Mouse (Mus musculus) frontal cortex, postnatal 14 days (tissue): ENCODE measurements around the gene Siglecf.

ENCODE experiments used
- DNase-seq, 2 experiments: peaks; one replicate each; pipeline ENCODE4 v3.0.0; 2022; ENCODE audit warnings: low spot score in 2 of 2

Gene Siglecf

DNA sequence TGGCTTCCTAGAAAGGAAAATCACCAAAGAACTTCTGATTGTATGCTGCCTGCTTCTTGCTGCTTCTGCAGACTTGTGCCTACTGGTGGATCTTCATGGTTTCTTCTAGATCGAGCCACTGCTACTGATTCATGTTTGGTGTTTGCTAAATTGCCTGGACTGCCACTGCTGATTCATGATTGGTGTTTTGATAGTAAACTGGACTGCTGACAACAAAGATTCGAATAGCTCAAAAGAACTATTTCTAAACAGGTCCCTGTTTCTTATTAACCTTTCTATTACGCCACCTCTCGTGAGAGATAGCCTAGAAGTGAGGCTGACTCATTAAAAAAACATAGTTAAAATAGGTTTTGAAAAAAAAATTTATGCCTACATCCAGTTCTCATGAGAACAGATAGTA is 10.9 kb downstream of the Siglecf start:
- no peak for DNase-seq

DNA sequence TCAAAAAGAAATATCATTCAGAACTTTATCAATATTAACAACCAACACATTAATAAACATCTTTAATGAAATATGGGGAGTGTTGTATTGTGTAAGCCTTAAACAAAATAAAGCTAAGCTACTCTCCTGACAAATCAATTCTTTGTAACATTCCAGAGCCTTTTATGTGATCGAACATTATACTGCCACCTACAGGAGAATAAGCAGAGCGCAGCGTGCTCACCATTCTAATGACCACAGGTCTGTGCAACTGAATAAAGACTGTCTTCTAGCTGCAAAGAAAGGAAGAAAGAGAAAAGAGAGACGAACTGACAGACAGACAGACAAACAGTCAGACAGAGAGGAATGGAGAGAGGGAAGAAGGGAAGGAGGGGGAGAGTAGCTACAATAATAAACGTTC is 27.1 kb downstream of the Siglecf start:
- peak in 1 of 2 experiments; percentile 10 for DNase-seq

DNA sequence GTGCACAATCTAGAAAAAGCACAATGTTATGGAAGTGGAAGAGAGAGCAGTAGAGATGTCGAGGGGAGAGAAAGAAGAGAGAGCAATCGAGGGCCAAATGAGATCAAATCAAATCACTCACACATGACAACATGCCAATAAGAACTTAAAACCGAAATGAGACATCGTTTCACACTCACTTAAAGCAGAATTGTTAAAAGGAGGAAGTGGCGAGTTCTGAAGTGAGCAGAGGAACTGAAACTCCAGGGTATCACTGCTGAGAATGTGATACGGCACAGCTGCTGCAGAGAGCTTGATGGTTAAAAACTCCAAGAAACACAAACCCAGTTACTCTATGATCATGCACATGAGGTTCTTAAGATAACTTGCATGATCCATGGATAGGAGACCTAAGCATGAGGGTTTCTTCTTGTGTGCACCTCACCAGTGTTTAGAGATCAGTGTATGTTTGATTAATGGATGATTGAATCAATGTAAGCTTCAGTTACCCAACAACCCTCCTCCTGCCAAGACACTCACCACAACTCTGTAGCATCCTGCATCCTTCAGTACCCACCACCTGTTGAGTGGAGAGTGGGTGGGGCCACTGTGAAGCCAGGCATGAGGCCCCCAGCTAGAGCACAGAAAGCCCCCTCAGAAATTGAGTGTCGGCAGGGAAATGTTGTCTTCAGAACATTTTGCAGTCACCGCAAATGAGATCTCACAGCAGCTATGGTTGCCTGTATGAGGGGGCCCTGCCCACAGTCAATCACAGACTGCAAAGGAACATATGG is 41.4 kb downstream of the Siglecf start:
- DNase-seq = no peak

DNA sequence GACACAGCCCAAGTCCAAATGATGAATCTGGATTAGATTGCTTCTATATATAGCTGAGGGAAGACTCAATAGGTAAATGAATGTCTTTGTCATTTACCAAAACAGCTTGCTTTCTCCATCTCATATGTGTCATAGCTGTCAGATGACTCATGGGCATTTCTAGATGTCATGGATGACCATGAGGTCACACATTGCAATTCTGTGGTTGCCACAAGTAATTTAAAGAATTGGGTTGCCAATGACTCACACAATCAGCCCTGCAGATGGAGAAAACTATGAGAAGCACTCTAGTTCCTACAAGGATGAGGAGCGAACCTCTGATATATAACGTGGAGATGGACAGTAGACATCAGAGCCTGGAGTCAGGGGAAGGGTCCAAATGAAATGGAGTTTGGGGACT is 48.4 kb downstream of the Siglecf start:
- DNase-seq = no peak

DNA sequence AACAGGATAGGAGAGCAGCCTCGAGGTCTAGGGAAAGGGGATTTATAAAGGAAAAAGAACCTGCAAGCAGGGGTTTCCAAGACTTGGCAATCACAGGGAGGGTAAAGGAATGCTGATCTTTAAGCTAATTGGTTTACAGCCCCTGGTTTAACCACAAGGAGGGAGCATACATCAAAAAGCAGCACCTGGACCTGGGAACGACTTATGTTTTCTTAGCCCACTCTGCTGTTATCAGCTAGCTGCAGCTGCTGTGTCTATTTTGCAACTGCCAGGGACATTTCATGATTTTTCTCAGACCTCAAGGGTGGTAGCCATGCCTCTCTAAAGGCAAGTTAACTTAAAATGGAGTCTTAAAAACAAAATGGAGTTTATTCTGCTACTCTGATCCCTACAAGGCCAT is 51.6 kb downstream of the Siglecf start:
- DNase-seq = no peak

DNA sequence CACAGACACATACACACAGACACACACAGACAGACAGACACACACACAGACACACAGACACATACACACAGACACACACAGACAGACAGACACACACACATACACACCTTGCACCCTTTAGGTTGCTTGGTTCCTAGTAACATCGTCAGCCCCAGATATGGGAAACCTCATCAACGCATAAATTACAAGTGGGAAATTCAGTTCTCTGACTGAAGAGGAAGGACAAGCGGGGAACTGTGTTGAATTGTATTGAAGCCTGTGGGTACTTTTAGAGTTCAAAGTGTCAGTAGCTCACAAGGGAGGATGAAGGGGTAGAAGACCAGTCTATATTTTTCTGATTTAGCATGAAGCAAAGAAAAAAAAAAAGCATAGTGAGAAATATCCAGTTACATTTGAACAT is 56.4 kb downstream of the Siglecf start:
- no peak for DNase-seq

DNA sequence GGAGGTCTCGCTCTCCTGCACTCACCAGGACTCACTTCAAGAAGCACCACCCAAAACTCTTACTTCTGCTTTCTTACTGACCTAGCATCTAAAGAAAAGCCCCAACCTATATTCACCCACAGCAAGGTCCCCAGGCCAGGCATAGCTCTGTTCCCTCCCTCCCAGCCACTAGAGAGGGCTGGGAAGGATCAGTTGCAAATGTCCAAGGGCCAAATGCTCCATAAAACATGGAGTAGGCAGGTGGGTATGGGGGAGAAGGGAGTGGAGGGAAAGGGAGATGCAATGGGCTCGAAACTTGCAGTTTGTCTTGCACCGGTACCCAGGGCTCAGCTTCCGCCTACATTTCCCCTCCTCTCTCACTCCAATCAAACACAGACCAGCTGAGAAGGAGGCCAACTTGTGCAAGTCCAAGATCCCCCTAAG is 57.0 kb downstream of the Siglecf start, which contains the start of gene Siglecg:
TSS of gene Siglecg (plus strand) at position 74 of the 423 bp plus-strand sequence.
- no peak for DNase-seq

DNA sequence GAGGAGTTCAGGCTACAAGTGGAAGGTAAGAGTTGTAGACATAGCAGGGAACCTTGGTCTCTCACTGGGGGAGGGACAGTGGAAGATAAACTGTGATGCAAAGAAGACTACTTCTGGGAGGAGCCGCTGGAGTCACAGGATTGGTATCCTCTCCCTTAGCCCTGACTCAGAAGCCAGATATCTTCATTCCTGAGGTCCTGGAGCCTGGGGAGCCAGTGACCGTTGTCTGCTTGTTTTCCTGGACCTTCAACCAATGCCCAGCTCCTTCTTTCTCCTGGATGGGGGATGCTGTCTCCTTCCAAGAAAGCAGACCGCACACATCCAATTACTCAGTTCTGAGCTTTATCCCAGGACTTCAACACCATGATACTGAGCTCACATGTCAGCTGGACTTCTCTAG is 57.9 kb downstream of the Siglecf start:
- DNase-seq = no peak
